Mouse (Mus musculus) forebrain, embryonic 11.5 days (tissue): ENCODE results near the gene Cdh20. TPM values are rescaled to one million over a fixed set of nuclear protein-coding genes. Genes with fewer than 3 reads are reported as not detected.

Source experiments
- ATAC-seq: fragments of 200-750 bp; cut with Nextera tagmentation; replicated peaks from 2 replicates; pipeline ENCODE4 v1.8.0; 2017; ENCODE audit warnings: moderate TSS enrichment; ENCODE audit not compliant: low FRiP score
- DNase-seq: peaks from one replicate; pipeline ENCODE4 v3.0.0-alpha.2; 2017; ENCODE audit warnings: low spot score
- H3K27ac ChIP-seq: fragments of 300-500 bp; sonication (generic); 2 replicates; pipeline ENCODE4 v1.5.1; 2014; ENCODE audit warnings: low read depth, low read length
- H3K27me3 ChIP-seq: fragments of 300-500 bp; sonication (generic); 2 replicates; pipeline ENCODE4 v1.6.1; 2014; ENCODE audit warnings: mild to moderate bottlenecking, low read length, mixed read lengths; ENCODE audit not compliant: control insufficient read depth, insufficient read depth
- H3K36me3 ChIP-seq: fragments of 300-500 bp; sonication (generic); 2 replicates; pipeline ENCODE4 v1.6.1; 2014; ENCODE audit warnings: mild to moderate bottlenecking, low read length, moderate library complexity, mixed read lengths; ENCODE audit not compliant: control insufficient read depth, insufficient read depth
- H3K4me1 ChIP-seq: fragments of 300-500 bp; sonication (generic); replicated peaks from 2 replicates; pipeline ENCODE4 v1.6.1; 2014; ENCODE audit warnings: low read length, mixed read lengths; ENCODE audit not compliant: control insufficient read depth, insufficient read depth
- H3K4me2 ChIP-seq: fragments of 300-500 bp; sonication (generic); 2 replicates; pipeline ENCODE4 v1.6.1; 2014; ENCODE audit warnings: low read depth, mild to moderate bottlenecking, low read length, moderate library complexity, mixed read lengths; ENCODE audit not compliant: severe bottlenecking
- H3K4me3 ChIP-seq: fragments of 300-500 bp; sonication (generic); 2 replicates; pipeline ENCODE4 v1.5.1; 2014; ENCODE audit warnings: low read depth, low read length
- H3K9ac ChIP-seq: fragments of 300-500 bp; sonication (generic); 2 replicates; pipeline ENCODE4 v1.6.1; 2014; ENCODE audit warnings: low read length
- H3K9me3 ChIP-seq: fragments of 300-500 bp; sonication (generic); 2 replicates; pipeline ENCODE4 v1.6.1; 2016; ENCODE audit warnings: low read length, mixed read lengths; ENCODE audit not compliant: control insufficient read depth
- WGBS: fragments of 180-500 bp; shearing (Covaris S2); extraction: QIAGEN DNeasy Blood & Tissue Kit; methylation state at CpG from one replicate; pipeline ENCODE4 v1.1.7; 2014; 5-methylcytosine and 5-hydroxymethylcytosine counted together
- polyA plus RNA-seq: library from polyadenylated mRNA; unstranded; fragments of >200 nt; fragmentation: Nextera tagmentation; extraction: Ambion mirVana; gene quantifications from 2 replicates; pipeline ENCODE4 v1.2.1, GENCODE M21; 2014

The Cdh20 gene
- polyA plus RNA-seq, 1 experiment from 2014 or later: 0.71 TPM

GRCm38 (mm10) chr1:104980273-104980672 lies 211.9 kb downstream of the Cdh20 start:
- 83% methylated on average over 1 of the region's 1 CpGs for WGBS
- ATAC-seq: no peak

DNA sequence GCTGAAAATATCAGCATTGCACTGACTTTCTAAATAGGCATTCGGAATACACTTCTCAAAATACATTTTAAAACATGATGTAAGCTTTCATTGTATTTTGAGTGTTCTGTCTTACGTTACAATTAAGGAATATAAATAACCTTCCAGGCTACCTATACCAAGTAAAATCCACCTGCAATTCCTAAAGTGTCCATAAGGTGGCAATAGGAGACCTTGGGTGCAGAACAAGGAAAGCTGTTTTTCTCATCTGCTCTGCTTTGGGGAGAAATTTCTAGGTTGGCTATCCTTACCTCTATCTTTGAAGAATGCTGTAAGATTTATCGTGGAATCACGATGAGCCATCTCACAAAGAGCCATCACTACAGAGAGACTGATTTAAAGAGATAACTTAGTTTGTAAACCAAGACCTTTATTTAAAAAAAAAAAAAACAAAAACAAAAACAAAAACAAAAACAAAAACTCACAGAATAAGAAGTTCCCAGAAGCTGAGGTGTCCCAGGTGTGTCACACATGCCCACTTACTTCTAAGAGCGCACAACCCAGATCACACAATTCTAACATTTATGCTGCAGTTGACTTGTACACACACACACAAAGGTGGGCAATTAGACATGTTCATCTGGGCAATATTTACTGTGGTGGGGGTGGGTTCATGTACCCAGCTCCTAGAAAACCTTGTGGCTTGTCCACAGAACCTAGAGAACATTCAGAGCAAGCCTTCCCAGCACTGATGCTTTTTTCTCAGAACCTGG lies 218.1 kb downstream of the Cdh20 start:
- Histone ChIP-seq H3K9ac (no peak overlapping the region), H3K4me3 (no peak overlapping the region), H3K4me2 (no peak overlapping the region), H3K9me3 (no peaks in the 10 kb centered on the region), H3K27me3 (no peaks in the 10 kb centered on the region), H3K4me1 (no peaks in the 10 kb centered on the region), H3K36me3 (no peaks in the 10 kb centered on the region), H3K27ac (no peak overlapping the region)
- no peak for DNase-seq
- WGBS: 37% methylated on average over 5 of the region's 5 CpGs
- 0 out of 2 replicates have a peak, but pooled peaks have one; percentile 66 for ATAC-seq

More at GRCm38 (mm10) chr1:104980273-104980672, 211.9 kb downstream of the Cdh20 start:
- H3K27ac ChIP-seq: no peak overlapping the region
- H3K9me3 ChIP-seq: no peaks in the 10 kb centered on the region
- H3K4me2 ChIP-seq: no peak overlapping the region
- no peaks in the 10 kb centered on the region for H3K27me3 ChIP-seq
- no peak for DNase-seq
- no peak overlapping the region for H3K4me3 ChIP-seq
- H3K36me3 ChIP-seq: no peaks in the 10 kb centered on the region
- no peak overlapping the region for H3K9ac ChIP-seq
- H3K4me1 ChIP-seq: no peaks in the 10 kb centered on the region

- Histone ChIP-seq H3K4me3 (no peak overlapping the region), H3K9me3 (no peaks in the 10 kb centered on the region)
- ATAC-seq: no peak
Measured at GRCm38 (mm10) chr1:104987526-104987925, 219.2 kb downstream of the Cdh20 start.

DNA sequence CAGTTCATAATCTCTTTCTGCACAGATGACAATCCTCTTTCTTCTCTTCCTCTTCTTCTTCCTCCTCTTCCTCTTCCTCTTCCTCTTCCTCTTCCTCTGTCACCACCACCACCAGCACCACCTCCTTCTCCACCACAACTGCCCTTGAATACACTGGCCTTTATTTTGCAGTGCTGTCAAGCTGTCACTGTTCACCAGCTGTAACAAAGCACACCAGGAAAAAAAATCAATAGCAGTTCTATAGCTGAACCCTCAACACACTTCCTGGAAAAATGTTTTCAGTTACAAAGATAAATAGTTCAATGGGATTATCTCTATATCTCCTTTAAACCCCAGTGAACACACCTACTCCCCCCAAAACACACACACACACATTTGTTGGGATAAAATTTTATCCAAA lies 224.1 kb downstream of the Cdh20 start:
- H3K4me2 ChIP-seq: no peak overlapping the region
- no peak overlapping the region for H3K27ac ChIP-seq
- ATAC-seq (no peak), DNase-seq (no peak)
- no peaks in the 10 kb centered on the region for H3K9me3 ChIP-seq
- no peaks in the 10 kb centered on the region for H3K27me3 ChIP-seq
- no peak overlapping the region for H3K9ac ChIP-seq
- 0 out of 2 replicates have a peak, but pooled peaks cover 2% of the 10 kb centered on the region for H3K4me1 ChIP-seq
- H3K4me3 ChIP-seq: no peak overlapping the region
- H3K36me3 ChIP-seq: no peaks in the 10 kb centered on the region

More at GRCm38 (mm10) chr1:104987526-104987925, 219.2 kb downstream of the Cdh20 start:
- no peak for DNase-seq
- Histone ChIP-seq H3K9ac (no peak overlapping the region), H3K4me1 (no peaks in the 10 kb centered on the region), H3K4me2 (no peak overlapping the region), H3K27me3 (no peaks in the 10 kb centered on the region), H3K27ac (no peak overlapping the region), H3K36me3 (no peaks in the 10 kb centered on the region)
- WGBS: 88% methylated on average over 16 of the region's 16 CpGs

DNA sequence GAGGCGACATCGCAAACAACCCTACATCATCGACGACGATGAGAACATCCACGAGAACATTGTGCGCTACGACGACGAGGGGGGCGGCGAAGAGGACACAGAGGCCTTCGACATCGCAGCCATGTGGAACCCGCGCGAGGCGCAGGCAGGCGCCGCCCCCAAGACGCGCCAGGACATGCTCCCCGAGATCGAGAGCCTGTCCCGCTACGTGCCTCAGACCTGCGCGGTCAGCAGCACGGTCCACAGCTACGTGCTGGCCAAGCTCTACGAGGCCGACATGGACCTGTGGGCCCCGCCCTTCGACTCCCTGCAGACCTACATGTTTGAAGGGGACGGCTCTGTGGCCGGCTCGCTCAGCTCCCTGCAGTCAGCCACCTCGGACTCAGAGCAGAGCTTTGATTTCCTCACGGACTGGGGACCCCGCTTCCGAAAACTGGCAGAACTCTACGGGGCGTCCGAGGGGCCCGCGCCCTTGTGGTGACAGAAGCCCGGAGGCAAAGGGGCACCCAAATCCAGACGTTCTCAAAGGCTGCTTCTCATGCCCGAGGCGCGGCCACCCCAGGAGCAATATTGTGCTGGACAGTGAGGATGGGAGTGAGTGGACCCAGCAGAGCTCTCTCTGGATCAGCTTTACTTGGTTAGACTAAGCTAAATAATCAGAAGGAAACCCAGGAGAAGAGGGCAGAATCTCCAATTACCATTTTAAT lies 225.7 kb downstream of the Cdh20 start:
- Histone ChIP-seq H3K27ac (no peak overlapping the region), H3K4me2 (peak overlapping the region; percentile 73), H3K4me1 (0 out of 2 replicates have a peak, but pooled peaks cover 2% of the 10 kb centered on the region), H3K36me3 (no peaks in the 10 kb centered on the region), H3K9me3 (no peaks in the 10 kb centered on the region), H3K4me3 (peak overlapping the region; percentile 37), H3K27me3 (no peaks in the 10 kb centered on the region), H3K9ac (peak overlapping the region; percentile 57)
- ATAC-seq: peak; percentile 88
- peak; percentile 70 for DNase-seq
- 19% methylated on average over 51 of the region's 51 CpGs for WGBS

DNA sequence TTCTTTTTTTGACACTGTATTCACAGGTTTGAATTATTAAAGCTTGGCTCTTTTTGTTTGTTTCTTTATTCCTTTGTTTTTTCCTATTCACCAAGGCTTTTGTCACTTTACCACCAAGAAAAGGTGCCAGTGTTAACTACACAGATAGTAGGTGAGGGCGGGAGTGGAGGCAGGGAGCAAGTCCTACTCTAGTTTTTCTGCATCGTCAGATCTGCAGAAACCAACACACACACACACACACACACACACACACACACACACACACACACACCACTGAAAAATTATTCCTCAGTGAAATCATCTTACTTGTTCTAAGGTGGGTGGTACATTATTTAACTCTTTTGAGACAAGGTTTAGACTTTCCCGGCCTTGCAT lies 226.3 kb downstream of the Cdh20 start:
- Histone ChIP-seq H3K36me3 (no peaks in the 10 kb centered on the region), H3K9me3 (no peaks in the 10 kb centered on the region), H3K27me3 (no peaks in the 10 kb centered on the region), H3K9ac (no peak overlapping the region), H3K27ac (no peak overlapping the region), H3K4me3 (no peak overlapping the region), H3K4me1 (0 out of 2 replicates have a peak, but pooled peaks cover 2% of the 10 kb centered on the region), H3K4me2 (no peak overlapping the region)
- no peak for DNase-seq
- WGBS: 86% methylated on average over 3 of the region's 3 CpGs
- no peak; the same call in 1 of the 2 replicates for ATAC-seq

DNA sequence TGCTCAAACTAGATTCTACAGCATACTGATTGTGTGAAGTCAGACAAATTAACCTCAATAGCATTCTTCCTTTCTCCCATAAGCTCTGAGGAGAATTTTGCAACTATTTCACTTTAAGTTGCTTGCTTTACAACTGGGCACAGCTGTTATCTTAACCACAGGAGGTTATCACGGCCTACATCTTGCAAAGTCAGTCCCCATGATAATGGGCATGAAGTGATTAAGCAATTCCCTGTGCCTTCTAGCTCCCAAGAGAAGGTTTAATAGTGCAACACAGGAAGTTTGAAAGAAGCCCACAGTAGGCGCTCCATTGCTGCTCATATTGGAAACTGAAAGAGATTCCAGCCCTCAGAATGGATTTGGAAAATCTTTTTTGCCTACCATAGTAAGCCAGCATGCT lies 229.5 kb downstream of the Cdh20 start:
- H3K4me2 ChIP-seq: no peak overlapping the region
- 0 out of 2 replicates have a peak, but pooled peaks cover 2% of the 10 kb centered on the region for H3K4me1 ChIP-seq
- ATAC-seq: no peak
- no peak for DNase-seq
- H3K27ac ChIP-seq: no peak overlapping the region
- H3K4me3 ChIP-seq: no peak overlapping the region
- no peak overlapping the region for H3K9ac ChIP-seq
- H3K27me3 ChIP-seq: no peaks in the 10 kb centered on the region
- no peaks in the 10 kb centered on the region for H3K9me3 ChIP-seq
- 73% methylated on average over 2 of the region's 2 CpGs for WGBS
- H3K36me3 ChIP-seq: no peaks in the 10 kb centered on the region

DNA sequence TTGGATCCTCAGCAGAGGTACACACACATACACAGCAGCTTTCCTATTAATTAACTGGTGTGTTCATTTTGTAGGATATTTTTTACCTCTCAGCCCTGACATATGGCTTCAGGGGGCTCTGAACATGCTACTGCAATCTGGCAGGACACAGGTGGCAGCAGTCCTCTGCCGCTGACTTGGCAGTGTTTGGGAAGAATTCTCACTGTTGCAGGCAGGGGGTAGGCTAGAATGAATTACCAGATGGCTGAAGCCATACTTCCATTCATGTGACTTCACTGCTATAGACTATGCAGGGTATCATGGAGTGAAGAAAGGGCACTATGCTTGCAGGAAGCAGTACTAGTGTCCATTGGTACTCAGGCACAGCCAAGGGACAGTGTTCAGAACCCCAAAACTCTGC lies 233.8 kb downstream of the Cdh20 start:
- WGBS: 77% methylated on average over 1 of the region's 1 CpGs
- no peak overlapping the region for H3K4me2 ChIP-seq
- H3K4me3 ChIP-seq: no peak overlapping the region
- no peak overlapping the region for H3K27ac ChIP-seq
- H3K9me3 ChIP-seq: no peaks in the 10 kb centered on the region
- H3K9ac ChIP-seq: no peak overlapping the region
- DNase-seq (no peak), ATAC-seq (no peak)
- no peaks in the 10 kb centered on the region for H3K36me3 ChIP-seq
- no peaks in the 10 kb centered on the region for H3K27me3 ChIP-seq
- H3K4me1 ChIP-seq: no peaks in the 10 kb centered on the region
